Mouse (Mus musculus) CD4-positive naive resting alpha-beta T cell, adult 76 days (primary cell): ENCODE measurements around the gene Frrs1l. TPM values are rescaled to one million over a fixed set of nuclear protein-coding genes. Genes with fewer than 3 reads are reported as not detected.

Experiments used
- total RNA-seq: library from RNA; stranded (reverse); gene quantifications from one replicate; pipeline ENCODE4 v1.2.4, GENCODE M21; 2023

The Frrs1l gene
- total RNA-seq: not detected

DNA sequence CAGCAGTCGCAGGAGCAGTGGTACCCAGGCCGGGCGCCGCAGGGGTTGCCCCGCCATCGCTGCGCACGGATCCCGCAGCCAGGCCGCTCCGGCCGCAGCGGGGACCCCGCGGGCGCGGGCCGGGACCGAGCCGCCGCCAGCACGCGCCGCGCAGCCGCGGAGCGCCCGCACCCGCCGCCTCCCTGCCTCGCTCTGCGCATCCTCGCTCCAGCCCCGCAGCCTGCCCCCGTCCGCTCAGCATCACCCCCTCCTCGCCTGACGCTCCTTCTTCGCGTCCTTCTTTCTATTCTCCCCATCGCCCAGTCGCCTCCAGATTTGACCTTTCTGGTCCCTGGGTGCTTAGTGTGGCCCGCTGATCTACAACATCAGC is at the start of gene Frrs1l:
Gene Frrs1l (minus strand): TSS at position 177 of the 370 bp plus-strand sequence.

DNA sequence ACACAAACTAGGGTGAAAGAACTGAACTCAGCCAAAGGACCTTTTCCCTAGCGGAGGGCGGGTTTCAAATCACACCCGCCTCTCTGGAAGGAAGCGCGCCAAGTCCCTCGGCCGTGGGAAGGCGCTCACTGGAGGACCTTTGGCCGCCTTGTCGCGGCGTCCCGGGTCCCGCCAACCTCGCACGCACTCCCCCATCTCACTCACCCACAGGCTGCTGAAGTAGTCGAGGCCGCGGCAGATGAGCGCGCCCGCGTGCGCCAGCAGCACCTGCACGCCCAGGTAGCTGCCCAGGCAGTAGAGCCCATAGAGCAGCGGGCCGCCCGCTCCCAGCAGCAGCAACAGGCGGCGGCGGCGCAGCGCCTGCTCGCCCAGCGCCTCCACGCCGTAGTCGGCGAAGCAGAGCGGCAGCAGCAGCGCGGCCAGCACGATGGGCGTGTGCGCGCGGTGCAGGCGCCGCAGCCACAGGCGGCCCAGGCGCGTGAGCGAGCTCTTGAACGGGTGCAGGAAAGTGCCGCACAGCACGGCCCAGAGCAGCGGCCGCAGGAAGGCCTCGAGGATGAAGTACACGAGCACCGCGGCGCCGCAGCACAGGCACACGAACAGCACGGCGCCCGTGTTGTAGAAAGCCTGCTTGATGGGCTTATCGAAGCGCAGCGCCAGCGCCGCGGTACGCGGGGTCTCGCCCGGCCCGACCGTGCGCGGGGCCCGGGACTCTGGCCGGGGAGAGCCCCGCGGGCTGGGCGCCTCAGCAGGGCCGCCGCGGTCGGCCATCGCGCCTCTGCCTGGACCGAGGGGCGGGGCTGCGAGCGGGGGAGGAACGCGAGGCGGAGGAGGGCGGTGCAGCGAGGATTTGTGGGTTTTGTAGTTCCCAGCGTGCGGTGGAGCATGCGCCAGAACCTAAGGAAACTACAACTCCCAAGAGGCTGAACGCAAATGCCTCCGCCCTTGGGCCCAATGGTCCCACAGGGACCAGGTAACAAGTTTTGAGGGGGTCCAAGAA is 43.2 kb downstream of the Frrs1l start, which contains the start of gene Tmem245:
Gene Tmem245 (minus strand): TSS at position 797 of the 1,000 bp plus-strand sequence.

Other genes starting within 250 kb of the Frrs1l start
- gene Actl7b, start 248.9 kb downstream of the Frrs1l start, total RNA-seq: 0.91 TPM
- not detected for gene Actl7a, start 247.0 kb downstream of the Frrs1l start, total RNA-seq
- gene Elp1, start 188.1 kb downstream of the Frrs1l start, total RNA-seq: 42.6 TPM
- 15.7 TPM for gene Fam206a, start 188.0 kb downstream of the Frrs1l start, total RNA-seq
- 3.4 TPM for gene Ctnnal1, start 125.2 kb downstream of the Frrs1l start, total RNA-seq
- gene Tmem245, start 43.0 kb downstream of the Frrs1l start, total RNA-seq: 33.2 TPM
- gene Epb41l4b, start 153.0 kb upstream of the Frrs1l start, total RNA-seq: not detected